Mouse (Mus musculus): ENCODE results near the gene Lzts3. TPM values are rescaled to one million over a fixed set of nuclear protein-coding genes. Genes with fewer than 3 reads are reported as not detected.

The Lzts3 gene
- polyA plus RNA-seq, 1 experiment from 2014 or later, result 1.6 TPM

Other genes with a start within 250 kb of the Lzts3 start
- 10.1 and 10.9 TPM in 2 replicates for gene Cpxm1, start 245.2 kb downstream of the Lzts3 start, polyA plus RNA-seq (2014; fragmentation: Nextera tagmentation; extraction: Ambion mirVana)
- gene Gm28372, start 237.6 kb downstream of the Lzts3 start, polyA plus RNA-seq (2014; fragmentation: Nextera tagmentation; extraction: Ambion mirVana), result not detected in 2 replicates
- not detected in 2 replicates for gene 1700020A23Rik, start 237.5 kb downstream of the Lzts3 start, polyA plus RNA-seq (2014; fragmentation: Nextera tagmentation; extraction: Ambion mirVana)
- gene Tmem239, start 236.3 kb downstream of the Lzts3 start, polyA plus RNA-seq (2014; fragmentation: Nextera tagmentation; extraction: Ambion mirVana), result not detected in 2 replicates
- 92.2 and 99.3 TPM in 2 replicates for gene Vps16, start 218.5 kb downstream of the Lzts3 start, polyA plus RNA-seq (2014; fragmentation: Nextera tagmentation; extraction: Ambion mirVana)
- gene Pced1a, start 218.1 kb downstream of the Lzts3 start, polyA plus RNA-seq (2014; fragmentation: Nextera tagmentation; extraction: Ambion mirVana), result 8.9 and 12.0 TPM in 2 replicates
- gene Ptpra, start 192.5 kb downstream of the Lzts3 start, polyA plus RNA-seq (2014; fragmentation: Nextera tagmentation; extraction: Ambion mirVana), result 130 and 135 TPM in 2 replicates
- gene Mrps26, start 79.1 kb downstream of the Lzts3 start, polyA plus RNA-seq (2014; fragmentation: Nextera tagmentation; extraction: Ambion mirVana), result 94.7 and 98.1 TPM in 2 replicates
- gene Oxt, start 66.6 kb downstream of the Lzts3 start, polyA plus RNA-seq (2014; fragmentation: Nextera tagmentation; extraction: Ambion mirVana), result 0.66 TPM in 1 of 2 replicates, not detected in the other
- 17.7 and 27.0 TPM in 2 replicates for gene Avp, start 60.2 kb downstream of the Lzts3 start, polyA plus RNA-seq (2014; fragmentation: Nextera tagmentation; extraction: Ambion mirVana)
- 14.0 and 15.9 TPM in 2 replicates for gene Fastkd5, start 12.8 kb downstream of the Lzts3 start, polyA plus RNA-seq (2014; fragmentation: Nextera tagmentation; extraction: Ambion mirVana)
- gene Ubox5, start 12.8 kb downstream of the Lzts3 start, polyA plus RNA-seq (2014; fragmentation: Nextera tagmentation; extraction: Ambion mirVana), result 13.0 and 14.9 TPM in 2 replicates
- gene Ddrgk1, start 21.9 kb upstream of the Lzts3 start, polyA plus RNA-seq (2014; fragmentation: Nextera tagmentation; extraction: Ambion mirVana), result 49.8 and 55.9 TPM in 2 replicates
- 125 and 131 TPM in 2 replicates for gene Itpa, start 24.8 kb upstream of the Lzts3 start, polyA plus RNA-seq (2014; fragmentation: Nextera tagmentation; extraction: Ambion mirVana)
- 0.52 and 0.64 TPM in 2 replicates for gene Slc4a11, start 54.7 kb upstream of the Lzts3 start, polyA plus RNA-seq (2014; fragmentation: Nextera tagmentation; extraction: Ambion mirVana)